Mouse (Mus musculus) forebrain, embryonic 12.5 days (tissue): Measurements from ENCODE around the gene Zfp994. TPM values are rescaled to one million over a fixed set of nuclear protein-coding genes. Genes with fewer than 3 reads are reported as not detected.
A peak's percentile ranks its signal among the peaks of the same experiment; 100 is the strongest.
"Not testable (repeated sequence)": the region's sequence is repeated elsewhere in the genome, so short reads cannot be mapped to it uniquely, and the experiment has no call there.

Experiments
- ATAC-seq: fragments of 200-750 bp; cut with Nextera tagmentation; 2 replicates; pipeline ENCODE4 v1.8.0; 2017; ENCODE audit warnings: moderate TSS enrichment; ENCODE audit not compliant: low FRiP score
- H3K27ac ChIP-seq: fragments of 300-500 bp; sonication (generic); 2 replicates; pipeline ENCODE4 v1.5.1; 2016; ENCODE audit warnings: mild to moderate bottlenecking
- H3K27me3 ChIP-seq: fragments of 300-500 bp; sonication (generic); 2 replicates; pipeline ENCODE4 v1.6.1; 2016; ENCODE audit warnings: mild to moderate bottlenecking
- H3K36me3 ChIP-seq: fragments of 300-500 bp; sonication (generic); replicated peaks from 2 replicates; pipeline ENCODE4 v1.6.1; 2016; ENCODE audit warnings: mild to moderate bottlenecking
- H3K4me1 ChIP-seq: fragments of 300-500 bp; sonication (generic); 2 replicates; pipeline ENCODE4 v1.6.1; 2016
- H3K4me2 ChIP-seq: fragments of 300-500 bp; sonication (generic); 2 replicates; pipeline ENCODE4 v1.6.1; 2016; ENCODE audit warnings: mild to moderate bottlenecking, moderate library complexity
- H3K4me3 ChIP-seq: fragments of 300-500 bp; sonication (generic); replicated peaks from 2 replicates; pipeline ENCODE4 v1.5.1; 2016; ENCODE audit warnings: mild to moderate bottlenecking
- H3K9ac ChIP-seq: fragments of 300-500 bp; sonication (generic); 2 replicates; pipeline ENCODE4 v1.6.1; 2016; ENCODE audit warnings: mild to moderate bottlenecking
- H3K9me3 ChIP-seq: fragments of 300-500 bp; sonication (generic); 2 replicates; pipeline ENCODE4 v1.6.1; 2016
- WGBS: fragments of 180-500 bp; shearing (Covaris S2); methylation state at CpG from one replicate; pipeline ENCODE4 v1.1.7; 2016; 5-methylcytosine and 5-hydroxymethylcytosine counted together
- polyA plus RNA-seq: library from polyadenylated mRNA; unstranded; fragments of >200 nt; fragmentation: Nextera tagmentation; extraction: Ambion mirVana; gene quantifications from 2 replicates; pipeline ENCODE4 v1.2.1, GENCODE M21; 2016

Zfp994 gene
- polyA plus RNA-seq: 3.4 and 3.7 TPM in 2 replicates

DNA sequence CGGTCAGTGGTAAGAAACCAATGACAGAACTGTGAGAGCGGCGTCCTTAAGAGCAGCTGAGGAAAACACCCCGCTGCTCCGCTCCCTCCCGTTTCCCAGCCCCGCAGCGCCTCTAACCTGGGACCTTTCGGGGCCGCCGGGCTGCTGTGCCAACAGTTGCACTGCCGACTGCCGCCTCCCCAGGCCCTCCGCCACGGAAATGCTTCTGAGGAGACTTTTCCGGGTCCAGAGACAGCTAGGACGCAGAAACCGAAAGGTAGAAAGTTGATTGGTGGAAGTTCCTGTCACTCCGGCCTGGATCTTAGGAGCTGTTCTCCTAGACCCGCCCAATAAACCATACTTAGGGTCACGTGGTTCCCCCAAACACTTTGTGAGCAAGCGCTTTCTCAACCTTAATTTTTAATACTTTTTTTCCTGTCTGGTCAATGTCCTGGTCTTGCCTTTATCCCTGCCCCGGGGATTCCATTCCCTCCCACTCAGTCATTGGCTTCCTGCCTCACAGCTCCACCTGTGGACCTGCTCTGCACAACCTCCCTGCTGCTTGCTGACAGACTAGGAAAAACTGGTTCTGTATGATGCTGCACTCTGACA lies at the start of gene Zfp994:
Gene Zfp994 (minus strand): TSS at position 195 of the 591 bp plus-strand sequence.
- H3K27ac ChIP-seq, H3K9me3 ChIP-seq, H3K27me3 ChIP-seq, H3K36me3 ChIP-seq, H3K4me1 ChIP-seq: not testable (repeated sequence)
- H3K4me3 ChIP-seq: peak within 1 kb of the TSS; percentile 60
- H3K4me2 ChIP-seq: peak within 1 kb of the TSS; percentile 56
- 0% methylated on average over 23 of the region's 23 CpGs for WGBS
- ATAC-seq: peak; percentile 100
- peak within 1 kb of the TSS; percentile 69 for H3K9ac ChIP-seq

DNA sequence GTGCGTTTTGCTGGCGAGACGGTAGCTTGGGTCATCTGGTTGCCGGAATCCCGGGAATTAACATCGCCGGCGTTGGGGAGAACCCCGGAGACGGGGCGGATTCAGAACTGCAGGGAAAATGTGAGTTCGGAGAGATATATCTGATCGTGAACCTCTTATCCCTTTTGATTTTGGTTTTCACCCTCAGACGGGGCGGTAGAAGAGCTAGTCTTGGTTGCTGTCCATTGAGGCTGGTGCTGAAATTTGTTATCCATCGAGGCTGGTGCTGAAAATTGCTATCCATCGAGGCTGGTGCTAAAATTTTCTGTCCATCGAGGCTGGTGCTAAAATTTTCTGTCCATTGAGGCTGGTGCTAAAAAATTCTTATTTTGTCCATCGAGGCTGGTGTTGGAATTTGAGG lies 5.3 kb upstream of the Zfp994 start:
- not testable (repeated sequence) for H3K4me3 ChIP-seq, H3K4me1 ChIP-seq, ATAC-seq, H3K36me3 ChIP-seq, H3K4me2 ChIP-seq, H3K9me3 ChIP-seq, H3K27ac ChIP-seq, H3K9ac ChIP-seq, H3K27me3 ChIP-seq
- WGBS: 71% methylated on average over 19 of the region's 19 CpGs

DNA sequence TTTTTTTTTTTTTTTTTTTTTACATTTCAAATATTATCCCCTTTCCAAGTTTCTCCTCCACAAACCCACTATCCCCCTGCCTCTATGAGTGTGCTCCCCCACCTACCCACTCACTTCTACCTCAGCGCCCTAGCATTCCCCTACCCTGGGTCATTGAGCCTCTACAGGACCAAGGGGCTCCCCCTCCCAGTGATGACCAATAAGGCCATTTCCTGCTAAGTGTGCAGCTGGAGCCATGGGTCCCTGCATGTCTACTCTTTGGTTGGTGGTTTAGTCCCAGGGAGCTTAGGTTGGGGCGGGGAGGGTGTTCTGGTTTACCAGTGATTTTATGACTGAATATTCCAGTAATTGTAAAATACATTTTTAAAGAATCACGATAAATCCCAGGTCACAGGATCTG lies 401 bp downstream of the Zfp994 start:
- WGBS: 0% methylated on average over 3 of the region's 3 CpGs
- H3K9me3 ChIP-seq, H3K36me3 ChIP-seq, H3K27ac ChIP-seq, H3K4me1 ChIP-seq, H3K27me3 ChIP-seq: not testable (repeated sequence)
- Histone ChIP-seq H3K9ac (peak overlapping the region; percentile 69; the same call in 1 of the 2 replicates), H3K4me3 (peak overlapping the region; percentile 60), H3K4me2 (peak overlapping the region; percentile 56)
- peak; percentile 78 for ATAC-seq

DNA sequence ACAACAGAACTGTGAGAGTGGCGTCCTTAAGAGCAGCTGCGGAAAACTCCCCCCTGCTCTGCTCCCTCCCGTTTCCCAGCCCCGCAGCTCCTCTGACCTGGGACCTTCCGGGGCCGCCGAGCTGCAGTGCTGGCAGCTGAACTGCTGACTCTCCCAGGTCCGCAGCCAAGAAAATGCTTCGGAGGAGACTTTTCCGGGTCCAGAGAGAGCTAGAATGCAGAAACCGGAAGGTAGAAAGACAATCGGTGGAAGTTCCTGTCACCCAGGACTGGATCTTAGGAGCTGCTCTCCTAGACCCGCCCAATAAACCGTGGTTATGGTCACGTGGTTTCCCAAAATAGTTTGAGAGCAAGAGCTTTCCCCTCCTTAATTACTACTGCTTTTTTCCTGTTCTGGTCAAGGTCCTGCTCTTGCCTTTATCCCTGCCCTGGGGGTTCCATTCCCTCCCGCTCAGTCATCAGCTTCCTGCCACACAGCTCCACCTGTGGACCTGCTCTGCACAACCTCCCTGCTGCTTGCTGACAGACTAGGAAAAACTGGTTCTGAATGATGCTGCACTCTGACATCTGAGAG lies 59.6 kb downstream of the Zfp994 start, which contains the start of gene Zfp947:
Gene Zfp947 (minus strand): TSS at position 469 of the 573 bp plus-strand sequence.
- H3K27me3 ChIP-seq, H3K27ac ChIP-seq, H3K9me3 ChIP-seq, H3K36me3 ChIP-seq, H3K4me1 ChIP-seq: not testable (repeated sequence)
- peak within 1 kb of the TSS; percentile 52 for H3K4me3 ChIP-seq
- WGBS: 2% methylated on average over 16 of the region's 16 CpGs
- peak; percentile 91 for ATAC-seq
- H3K4me2 ChIP-seq: peak within 1 kb of the TSS; percentile 60
- peak within 1 kb of the TSS; percentile 56 for H3K9ac ChIP-seq

DNA sequence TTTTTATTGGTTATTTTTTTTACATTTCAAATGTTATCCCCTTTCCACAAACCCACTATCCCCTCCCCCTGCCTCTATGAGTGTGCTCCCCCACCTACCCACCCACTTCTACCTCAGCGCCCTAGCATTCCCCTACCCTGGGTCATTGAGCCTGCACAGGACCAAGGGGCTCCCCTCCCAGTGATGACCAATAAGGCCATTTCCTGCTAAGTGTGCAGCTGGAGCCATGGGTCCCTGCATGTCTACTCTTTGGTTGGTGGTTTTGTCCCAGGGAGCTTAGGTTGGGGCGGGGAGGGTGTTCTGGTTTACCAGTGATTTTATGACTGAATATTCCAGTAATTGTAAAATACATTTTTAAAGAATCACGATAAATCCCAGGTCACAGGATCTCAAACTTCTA lies 60.1 kb downstream of the Zfp994 start:
- H3K27ac ChIP-seq, H3K9me3 ChIP-seq, H3K36me3 ChIP-seq, H3K4me1 ChIP-seq, H3K27me3 ChIP-seq: not testable (repeated sequence)
- peak overlapping the region; percentile 56; the same call in 1 of the 2 replicates for H3K9ac ChIP-seq
- ATAC-seq: peak; percentile 77
- H3K4me3 ChIP-seq: peak overlapping the region; percentile 52
- peak overlapping the region; percentile 60 for H3K4me2 ChIP-seq
- WGBS: 10% methylated on average over 3 of the region's 3 CpGs

DNA sequence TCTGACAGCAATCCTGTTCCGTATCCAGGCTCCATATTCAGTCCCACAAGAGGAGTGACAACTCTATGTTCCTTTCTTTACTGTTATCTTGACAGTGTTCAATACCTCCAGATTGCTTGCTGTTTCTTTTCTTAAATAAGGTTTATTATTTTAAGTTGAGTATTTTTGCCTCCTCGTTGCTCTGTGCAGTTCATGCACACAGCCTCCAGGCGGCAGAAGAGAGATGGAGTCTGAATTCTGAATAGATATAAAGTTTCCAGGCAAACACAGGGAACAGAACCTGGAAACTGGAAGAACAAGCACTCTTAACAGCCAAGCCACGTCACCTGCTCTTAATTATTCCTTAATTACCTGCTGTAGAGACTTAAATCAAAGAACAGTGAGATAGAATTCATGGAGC lies 71.5 kb downstream of the Zfp994 start:
- not testable (repeated sequence) for H3K4me1 ChIP-seq, H3K9ac ChIP-seq, H3K36me3 ChIP-seq, ATAC-seq, H3K27ac ChIP-seq, H3K4me3 ChIP-seq, H3K9me3 ChIP-seq, H3K4me2 ChIP-seq, H3K27me3 ChIP-seq
- 58% methylated on average over 3 of the region's 4 CpGs for WGBS

Other genes starting within 250 kb of the Zfp994 start
- 1.7 and 1.8 TPM in 2 replicates for gene Zfp947, start 59.4 kb downstream of the Zfp994 start, polyA plus RNA-seq
- gene CT030661.1, start 89.2 kb upstream of the Zfp994 start, polyA plus RNA-seq: 11.7 and 12.0 TPM in 2 replicates
- 17.0 TPM in 2 replicates for gene Zfp944, start 135.8 kb upstream of the Zfp994 start, polyA plus RNA-seq
- 10.0 and 10.1 TPM in 2 replicates for gene Zfp758, start 135.8 kb upstream of the Zfp994 start, polyA plus RNA-seq
- gene Zfp946, start 198.6 kb upstream of the Zfp994 start, polyA plus RNA-seq: 33.2 and 34.0 TPM in 2 replicates